Mouse (Mus musculus) limb, embryonic 10.5 days (tissue): Measurements from ENCODE around the gene Cyp2d40. TPM values are rescaled to one million over a fixed set of nuclear protein-coding genes. Genes with fewer than 3 reads are reported as not detected.
"Not testable (repeated sequence)": the region's sequence is repeated elsewhere in the genome, so short reads cannot be mapped to it uniquely, and the experiment has no call there.

Experiments
- DNase-seq: peaks from one replicate; pipeline ENCODE4 v3.0.0-alpha.2; 2017; ENCODE audit warnings: low spot score
- H3K27ac ChIP-seq: fragments of 300-500 bp; sonication (generic); 2 replicates; pipeline ENCODE4 v1.5.1; 2016; ENCODE audit warnings: mild to moderate bottlenecking
- H3K27me3 ChIP-seq: fragments of 300-500 bp; sonication (generic); 2 replicates; pipeline ENCODE4 v1.6.1; 2016; ENCODE audit warnings: low read depth, mild to moderate bottlenecking; ENCODE audit not compliant: poor library complexity, severe bottlenecking
- H3K36me3 ChIP-seq: fragments of 300-500 bp; sonication (generic); 2 replicates; pipeline ENCODE4 v1.6.1; 2016; ENCODE audit warnings: mild to moderate bottlenecking, moderate library complexity
- H3K4me1 ChIP-seq: fragments of 300-500 bp; sonication (generic); 2 replicates; pipeline ENCODE4 v1.6.1; 2016
- H3K4me3 ChIP-seq: fragments of 300-500 bp; sonication (generic); 2 replicates; pipeline ENCODE4 v1.5.1; 2016; ENCODE audit warnings: mild to moderate bottlenecking, moderate library complexity
- H3K9me3 ChIP-seq: fragments of 300-500 bp; sonication (generic); replicated peaks from 2 replicates; pipeline ENCODE4 v1.6.1; 2016; ENCODE audit warnings: mild to moderate bottlenecking
- WGBS: fragments of 180-500 bp; shearing (Covaris S2); methylation state at CpG from one replicate; pipeline ENCODE4 v1.1.7; 2016; 5-methylcytosine and 5-hydroxymethylcytosine counted together
- microRNA-seq: library from miRNA; unstranded; fragments of <30 nt; microRNA quantifications from one replicate; pipeline ENCODE4, GENCODE M21; 2017
- polyA plus RNA-seq: library from polyadenylated mRNA; unstranded; fragments of >200 nt; fragmentation: Nextera tagmentation; extraction: Ambion mirVana; gene quantifications from 2 replicates; pipeline ENCODE4 v1.2.1, GENCODE M21; 2016

Cyp2d40 gene
- polyA plus RNA-seq, 1 experiment from 2014 or later, result not detected

- H3K4me1 ChIP-seq, H3K27ac ChIP-seq, H3K27me3 ChIP-seq, H3K9me3 ChIP-seq, H3K36me3 ChIP-seq, DNase-seq, H3K4me3 ChIP-seq: not testable (repeated sequence)
- 90% methylated on average over 5 of the region's 5 CpGs for WGBS
These were observed 13.9 kb upstream of the Cyp2d40 start for GRCm38 (mm10) chr15:82777856-82778255.

- 85% methylated on average over 2 of the region's 2 CpGs for WGBS
- no peak for DNase-seq
- H3K4me1 ChIP-seq, result no peaks in the 10 kb centered on the region
- H3K27me3 ChIP-seq, result no peaks in the 10 kb centered on the region
- H3K27ac ChIP-seq, result no peak overlapping the region
- H3K36me3 ChIP-seq, result no peaks in the 10 kb centered on the region
- H3K4me3 ChIP-seq, result no peak overlapping the region
- no peaks in the 10 kb centered on the region for H3K9me3 ChIP-seq
These were observed 2.0 kb upstream of the Cyp2d40 start for GRCm38 (mm10) chr15:82765943-82766342.

- DNase-seq, result no peak
- Histone ChIP-seq H3K4me3 (no peak overlapping the region), H3K9me3 (no peaks in the 10 kb centered on the region), H3K27ac (no peak overlapping the region), H3K27me3 (no peaks in the 10 kb centered on the region), H3K4me1 (no peaks in the 10 kb centered on the region), H3K36me3 (no peaks in the 10 kb centered on the region)
- 85% methylated on average over 6 of the region's 6 CpGs for WGBS
These were observed 898 bp upstream of the Cyp2d40 start for GRCm38 (mm10) chr15:82764881-82765280.

GRCm38 (mm10) chr15:82748141-82748540 is 15.8 kb downstream of the Cyp2d40 start:
- Histone ChIP-seq H3K4me3 (no peak overlapping the region), H3K9me3 (no peaks in the 10 kb centered on the region), H3K27me3 (no peaks in the 10 kb centered on the region), H3K4me1 (no peaks in the 10 kb centered on the region), H3K27ac (no peak overlapping the region), H3K36me3 (no peaks in the 10 kb centered on the region)
- no peak for DNase-seq
- 61% methylated on average over 1 of the region's 1 CpGs for WGBS

- H3K27ac ChIP-seq, result no peak overlapping the region
- H3K27me3 ChIP-seq, result no peaks in the 10 kb centered on the region
- no peaks in the 10 kb centered on the region for H3K36me3 ChIP-seq
- WGBS, result 58% methylated on average over 1 of the region's 1 CpGs
- no peaks in the 10 kb centered on the region for H3K9me3 ChIP-seq
- DNase-seq, result no peak
- H3K4me1 ChIP-seq, result no peaks in the 10 kb centered on the region
- no peak overlapping the region for H3K4me3 ChIP-seq
These were observed 16.5 kb downstream of the Cyp2d40 start for GRCm38 (mm10) chr15:82747516-82747915.

GRCm38 (mm10) chr15:82733331-82733925 is 30.6 kb downstream of the Cyp2d40 start:
- WGBS, result 89% methylated on average over 4 of the region's 4 CpGs
- H3K27ac ChIP-seq, DNase-seq, H3K9me3 ChIP-seq, H3K4me1 ChIP-seq, H3K27me3 ChIP-seq, H3K4me3 ChIP-seq, H3K36me3 ChIP-seq: not testable (repeated sequence)

Small RNA genes within 50 kb of the gene (microRNA-seq; reads per million reads assigned to microRNA genes)
- not detected for gene Gm27618

Other genes starting within 250 kb of the Cyp2d40 start
- not detected in 2 replicates for gene Cyp2d12, start 209.1 kb downstream of the Cyp2d40 start, polyA plus RNA-seq
- gene Cyp2d34, start 143.2 kb downstream of the Cyp2d40 start, polyA plus RNA-seq, result not detected in 2 replicates
- gene Cyp2d26, start 30.1 kb upstream of the Cyp2d40 start, polyA plus RNA-seq, result not detected in 2 replicates
- gene Tcf20, start 223.7 kb upstream of the Cyp2d40 start, polyA plus RNA-seq, result 8.1 and 8.3 TPM in 2 replicates